Mouse (Mus musculus) forebrain, embryonic 15.5 days (tissue): ENCODE data around the gene Kif5c. TPM values are rescaled to one million over a fixed set of nuclear protein-coding genes. Genes with fewer than 3 reads are reported as not detected.

Source experiments
- ATAC-seq: fragments of 200-750 bp; cut with Nextera tagmentation; replicated peaks from 2 replicates; pipeline ENCODE4 v1.8.0; 2017; ENCODE audit warnings: mild to moderate bottlenecking, moderate TSS enrichment, moderate library complexity
- H3K27ac ChIP-seq: fragments of 300-500 bp; sonication (generic); replicated peaks from 2 replicates; pipeline ENCODE4 v1.5.1; 2015; ENCODE audit warnings: mild to moderate bottlenecking, inconsistent platforms
- H3K27me3 ChIP-seq: fragments of 300-500 bp; sonication (generic); 2 replicates; pipeline ENCODE4 v1.6.1; 2015; ENCODE audit warnings: inconsistent platforms
- H3K36me3 ChIP-seq: fragments of 300-500 bp; sonication (generic); 2 replicates; pipeline ENCODE4 v1.6.1; 2015; ENCODE audit warnings: mild to moderate bottlenecking, inconsistent platforms
- H3K4me1 ChIP-seq: fragments of 300-500 bp; sonication (generic); 2 replicates; pipeline ENCODE4 v1.6.1; 2015; ENCODE audit warnings: inconsistent platforms
- H3K4me2 ChIP-seq: fragments of 300-500 bp; sonication (generic); replicated peaks from 2 replicates; pipeline ENCODE4 v1.6.1; 2015; ENCODE audit warnings: mild to moderate bottlenecking, inconsistent platforms
- H3K4me3 ChIP-seq: fragments of 300-500 bp; sonication (generic); 2 replicates; pipeline ENCODE4 v1.5.1; 2015; ENCODE audit warnings: mild to moderate bottlenecking, inconsistent platforms
- H3K9ac ChIP-seq: fragments of 300-500 bp; sonication (generic); replicated peaks from 2 replicates; pipeline ENCODE4 v1.6.1; 2015; ENCODE audit warnings: mild to moderate bottlenecking, inconsistent platforms
- H3K9me3 ChIP-seq: fragments of 300-500 bp; sonication (generic); 2 replicates; pipeline ENCODE4 v1.6.1; 2016; ENCODE audit warnings: inconsistent platforms
- WGBS: fragments of 180-500 bp; shearing (Covaris S2); methylation state at CpG from one replicate; pipeline ENCODE4 v1.1.7; 2015; ENCODE audit warnings: mixed read lengths; 5-methylcytosine and 5-hydroxymethylcytosine counted together
- polyA plus RNA-seq: library from polyadenylated mRNA; unstranded; fragments of >200 nt; fragmentation: Nextera tagmentation; extraction: Ambion mirVana; gene quantifications from 2 replicates; pipeline ENCODE4 v1.2.1, GENCODE M21; 2015

The Kif5c gene
- polyA plus RNA-seq, result 171 and 172 TPM in 2 replicates

DNA sequence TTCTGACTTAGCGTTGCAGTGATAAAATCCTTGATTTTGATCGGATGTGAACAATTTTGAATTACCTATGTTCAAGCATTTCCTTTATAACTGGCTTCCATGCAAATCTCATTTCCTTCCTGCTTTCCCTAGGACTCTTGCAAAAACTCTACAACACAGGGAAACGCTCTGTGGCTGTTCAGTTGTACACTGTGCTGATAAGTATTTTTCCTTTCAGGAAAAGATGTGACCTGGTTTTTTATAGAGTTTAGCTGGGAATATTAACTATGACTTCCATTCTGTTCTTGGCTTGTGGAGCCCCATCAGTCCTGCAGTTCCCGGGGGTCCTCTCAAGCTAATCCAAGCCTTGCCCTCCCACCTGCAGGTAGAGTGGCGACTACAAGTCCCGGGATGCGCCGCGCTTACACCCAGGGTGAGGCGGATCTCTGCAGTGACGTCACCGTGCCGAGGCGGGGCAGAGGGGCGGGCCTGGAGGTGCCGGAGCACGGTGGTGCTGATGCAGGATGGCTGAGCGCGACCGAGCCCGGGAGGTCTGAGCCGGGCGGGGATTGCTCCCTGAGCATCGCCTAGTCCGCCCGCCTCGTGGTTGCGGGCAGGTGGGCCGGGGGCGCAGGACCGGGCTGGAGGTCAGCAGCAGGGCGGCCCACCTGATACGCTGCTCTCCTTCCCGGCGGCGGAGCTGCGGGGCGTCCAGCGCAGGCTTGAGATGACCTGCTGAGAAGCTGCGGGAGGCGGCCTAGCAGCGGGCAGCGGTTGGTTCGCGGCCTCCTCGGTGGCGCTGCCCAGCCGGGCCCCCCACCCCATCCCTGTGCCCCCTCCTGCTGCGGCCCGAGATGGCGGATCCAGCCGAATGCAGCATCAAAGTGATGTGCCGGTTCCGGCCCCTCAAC is at the start of gene Kif5c:
Kif5c (plus strand) TSS at position 470 of the 890 bp plus-strand sequence.
- Histone ChIP-seq H3K27me3 (no peaks in the 10 kb centered on the region), H3K4me3 (peak within 1 kb of the TSS; percentile 88), H3K36me3 (peaks cover 2% of the 10 kb centered on the region; the same call in 1 of the 2 replicates), H3K4me1 (peaks cover 26% of the 10 kb centered on the region), H3K27ac (peak within 1 kb of the TSS; percentile 94), H3K4me2 (peak within 1 kb of the TSS; percentile 54), H3K9me3 (no peaks in the 10 kb centered on the region), H3K9ac (peak within 1 kb of the TSS; percentile 96)
- ATAC-seq, result peak; percentile 98
- 5% methylated on average over 51 of the region's 54 CpGs for WGBS

DNA sequence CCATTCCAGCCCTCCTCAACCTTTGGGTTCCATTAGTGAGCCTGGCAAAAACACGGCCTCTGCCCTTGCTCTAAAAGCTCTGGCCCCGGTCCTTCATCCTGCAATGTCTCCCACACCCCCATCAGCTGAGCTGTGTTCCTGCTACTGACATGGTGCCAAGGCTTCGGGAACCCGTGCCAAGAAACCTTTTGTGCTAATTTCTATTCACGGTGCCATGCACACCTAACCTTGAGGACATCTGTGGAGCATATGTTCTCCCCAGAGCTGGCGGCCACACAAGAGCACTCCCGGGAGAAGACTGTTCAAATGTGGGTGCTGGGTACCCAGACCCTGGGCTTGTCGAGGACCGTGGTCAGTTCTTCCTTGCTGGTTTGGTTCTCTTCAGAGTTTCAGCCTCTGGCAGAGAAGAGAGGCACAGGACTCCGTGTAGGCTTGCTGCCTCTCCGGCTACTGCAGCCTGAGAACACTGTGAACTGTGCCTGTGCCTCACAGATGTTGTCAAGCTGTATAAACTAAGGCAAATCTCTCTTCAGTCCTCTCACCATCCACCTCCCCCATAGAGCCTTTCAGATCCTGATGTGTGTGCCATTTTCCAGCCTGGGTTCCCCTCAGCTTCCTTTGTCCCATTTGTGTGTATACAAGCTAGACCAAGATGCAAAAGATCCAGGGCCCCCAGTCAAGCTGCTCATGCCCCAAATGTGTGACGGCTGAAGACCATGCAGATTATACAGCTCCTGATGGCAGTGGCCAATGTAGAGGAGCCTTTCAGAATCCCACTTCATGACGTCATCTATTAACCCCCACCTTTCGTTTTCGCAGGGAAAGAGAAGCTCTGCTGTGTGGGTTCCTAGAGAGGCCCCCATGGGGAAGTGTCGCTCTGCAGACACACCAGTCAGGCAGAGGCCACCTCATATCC is 49.0 kb upstream of the Kif5c start:
- WGBS, result 26% methylated on average over 16 of the region's 16 CpGs
- no peak overlapping the region for H3K4me3 ChIP-seq
- peak overlapping the region; percentile 14; the same call in 1 of the 2 replicates for H3K4me2 ChIP-seq
- no peak overlapping the region for H3K9ac ChIP-seq
- no peaks in the 10 kb centered on the region for H3K36me3 ChIP-seq
- no peaks in the 10 kb centered on the region for H3K9me3 ChIP-seq
- H3K4me1 ChIP-seq, result peaks cover 35% of the 10 kb centered on the region
- H3K27ac ChIP-seq, result peak overlapping the region; percentile 76
- peak; percentile 76 for ATAC-seq
- H3K27me3 ChIP-seq, result no peaks in the 10 kb centered on the region

DNA sequence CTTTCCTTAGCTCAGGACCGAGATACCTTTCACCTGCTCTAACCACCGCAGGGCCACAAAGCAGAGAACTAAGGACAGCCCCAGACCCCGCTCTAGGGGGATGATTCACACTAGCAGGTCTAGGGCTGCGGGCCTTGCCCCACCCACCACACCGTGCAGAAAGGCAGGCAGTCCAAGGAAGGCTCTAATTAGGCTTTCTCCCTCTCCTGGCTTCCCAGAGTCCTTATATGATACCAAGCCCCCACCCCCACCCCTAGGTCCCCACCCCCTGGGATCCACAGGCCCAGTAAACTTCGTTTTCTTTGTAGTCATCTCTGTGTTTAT is 48.4 kb upstream of the Kif5c start:
- Histone ChIP-seq H3K4me2 (peak overlapping the region; percentile 14; the same call in 1 of the 2 replicates), H3K36me3 (no peaks in the 10 kb centered on the region), H3K4me1 (peaks cover 35% of the 10 kb centered on the region), H3K4me3 (no peak overlapping the region), H3K9ac (no peak overlapping the region), H3K27ac (peak overlapping the region; percentile 76; the same call in 1 of the 2 replicates), H3K27me3 (no peaks in the 10 kb centered on the region), H3K9me3 (no peaks in the 10 kb centered on the region)
- WGBS, result 34% methylated on average over 6 of the region's 6 CpGs
- peak; percentile 41 for ATAC-seq

DNA sequence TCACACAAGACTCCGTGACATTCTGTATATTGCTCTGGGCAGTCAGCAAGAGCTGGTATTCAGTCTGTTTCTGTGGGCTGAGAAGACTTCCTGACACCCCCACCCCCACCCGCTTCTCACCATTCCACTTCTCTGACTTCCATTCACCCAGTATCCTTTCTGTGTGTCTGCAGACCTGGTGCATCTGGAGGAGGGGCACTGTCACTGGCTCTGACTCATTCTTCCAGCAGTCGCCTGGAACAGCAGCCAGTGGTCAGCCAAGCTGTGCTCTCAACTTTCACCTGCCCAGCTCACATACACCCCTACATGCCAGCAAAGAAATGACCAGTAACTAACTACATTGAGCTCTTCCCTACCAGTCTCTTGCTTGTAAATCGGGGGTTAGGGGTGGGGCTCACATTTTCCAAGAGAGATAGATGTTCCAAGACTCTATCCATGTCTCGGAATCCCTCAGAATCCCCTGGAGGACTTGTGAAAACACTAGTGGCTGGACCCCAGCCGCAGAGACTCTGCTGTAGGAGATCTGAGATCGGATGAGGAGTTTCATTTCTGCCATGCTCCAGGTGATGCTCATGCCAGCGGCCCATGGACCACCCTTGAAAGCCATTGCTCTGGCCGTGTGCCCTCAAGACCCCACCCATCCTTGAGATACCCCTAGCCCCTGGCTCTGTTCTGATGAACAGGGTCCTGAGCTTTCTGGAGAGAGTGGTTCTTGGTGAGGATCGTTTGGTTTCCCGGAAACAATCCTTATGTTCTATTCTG is 47.8 kb upstream of the Kif5c start:
- ATAC-seq, result no peak
- 66% methylated on average over 11 of the region's 11 CpGs for WGBS
- H3K9ac ChIP-seq, result 0 out of 2 replicates have a peak overlapping the region, but pooled peaks have one; percentile 34

DNA sequence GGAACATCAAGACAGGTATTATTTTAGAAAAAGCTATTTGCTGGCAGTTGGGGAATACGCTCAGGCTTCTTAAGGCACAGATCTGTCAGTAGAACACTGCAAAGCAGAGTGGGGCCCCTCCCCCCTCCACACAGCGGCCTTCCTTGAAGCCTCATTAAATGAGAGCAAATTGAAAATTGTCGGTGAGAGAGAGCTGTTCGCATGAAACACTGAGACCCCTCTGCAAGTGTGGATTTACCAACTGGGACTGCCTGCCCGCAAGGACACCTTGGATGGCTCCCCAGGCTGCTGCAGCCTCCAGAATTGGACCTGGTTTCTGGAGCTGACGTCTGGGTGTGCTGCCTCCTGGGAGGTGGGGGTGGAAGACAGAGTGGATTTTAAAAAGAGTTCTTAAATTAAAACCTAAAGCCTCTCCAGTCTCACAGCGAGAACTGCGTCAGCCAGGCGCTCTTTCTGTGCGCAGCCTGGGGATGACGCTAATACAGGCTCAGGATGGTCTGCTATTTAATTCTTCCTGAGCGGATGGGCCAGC is 46.9 kb upstream of the Kif5c start:
- H3K4me2 ChIP-seq, result peak overlapping the region; percentile 32
- H3K36me3 ChIP-seq, result no peaks in the 10 kb centered on the region
- H3K27me3 ChIP-seq, result no peaks in the 10 kb centered on the region
- peak overlapping the region; percentile 78 for H3K27ac ChIP-seq
- ATAC-seq, result peak; percentile 71
- peaks cover 35% of the 10 kb centered on the region for H3K4me1 ChIP-seq
- peak overlapping the region; percentile 3; the same call in 1 of the 2 replicates for H3K4me3 ChIP-seq
- no peaks in the 10 kb centered on the region for H3K9me3 ChIP-seq
- WGBS, result 21% methylated on average over 12 of the region's 12 CpGs
- H3K9ac ChIP-seq, result peak overlapping the region; percentile 34; the same call in 1 of the 2 replicates

More for the DNA sequence above, 47.8 kb upstream of the Kif5c start:
- Histone ChIP-seq H3K4me3 (no peak overlapping the region), H3K4me2 (peak overlapping the region; percentile 32), H3K4me1 (peaks cover 35% of the 10 kb centered on the region), H3K27me3 (no peaks in the 10 kb centered on the region), H3K36me3 (no peaks in the 10 kb centered on the region), H3K27ac (peak overlapping the region; percentile 78), H3K9me3 (no peaks in the 10 kb centered on the region)

DNA sequence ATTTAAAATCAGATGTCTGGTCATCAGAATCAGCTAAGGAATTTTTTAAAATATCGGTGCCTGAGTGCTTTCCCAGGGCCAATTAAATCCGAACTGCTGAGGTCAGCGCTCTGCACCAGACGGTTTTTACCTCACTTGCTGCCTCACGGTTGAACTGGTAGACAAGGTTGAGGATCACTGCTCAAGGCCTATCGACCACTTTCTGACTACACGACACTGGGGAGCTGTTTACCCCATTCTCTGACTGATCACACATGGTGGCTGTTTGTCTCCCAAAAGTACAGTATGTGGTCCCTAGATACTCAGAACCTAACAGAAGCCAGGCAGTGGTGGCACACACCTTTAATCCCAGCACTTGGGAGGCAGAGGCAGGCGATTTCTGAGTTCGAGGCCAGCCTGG is 46.4 kb upstream of the Kif5c start:
- Histone ChIP-seq H3K4me1 (peaks cover 35% of the 10 kb centered on the region), H3K4me3 (no peak overlapping the region), H3K9ac (peak overlapping the region; percentile 34; the same call in 1 of the 2 replicates), H3K36me3 (no peaks in the 10 kb centered on the region), H3K27me3 (no peaks in the 10 kb centered on the region), H3K9me3 (no peaks in the 10 kb centered on the region), H3K4me2 (peak overlapping the region; percentile 32; the same call in 1 of the 2 replicates), H3K27ac (peak overlapping the region; percentile 78; the same call in 1 of the 2 replicates)
- ATAC-seq, result no peak
- WGBS, result 47% methylated on average over 9 of the region's 9 CpGs

DNA sequence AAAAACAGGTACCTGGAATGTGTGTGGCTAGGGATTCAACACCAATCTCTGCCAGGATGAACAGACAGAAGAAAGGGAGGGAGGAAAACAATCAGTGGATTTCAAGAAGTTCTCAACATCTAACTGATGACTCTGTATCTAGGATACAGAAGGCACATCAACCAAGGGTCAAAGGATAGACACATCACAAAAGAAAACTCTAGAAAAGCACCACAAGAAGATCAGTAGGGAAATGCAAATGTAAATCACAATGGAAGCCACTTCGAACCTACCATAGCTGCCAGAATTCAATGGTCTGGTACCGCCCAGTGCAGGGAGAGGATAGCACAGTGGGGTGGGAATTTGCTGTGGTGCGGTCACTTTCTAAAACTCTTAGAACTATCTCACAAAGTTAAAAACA is 45.8 kb upstream of the Kif5c start:
- H3K27me3 ChIP-seq, result no peaks in the 10 kb centered on the region
- H3K27ac ChIP-seq, result no peak overlapping the region
- WGBS, result 87% methylated on average over 3 of the region's 3 CpGs
- ATAC-seq, result no peak
- peaks cover 35% of the 10 kb centered on the region for H3K4me1 ChIP-seq
- H3K9ac ChIP-seq, result no peak overlapping the region
- H3K4me2 ChIP-seq, result no peak overlapping the region
- no peaks in the 10 kb centered on the region for H3K9me3 ChIP-seq
- H3K4me3 ChIP-seq, result no peak overlapping the region
- no peaks in the 10 kb centered on the region for H3K36me3 ChIP-seq

DNA sequence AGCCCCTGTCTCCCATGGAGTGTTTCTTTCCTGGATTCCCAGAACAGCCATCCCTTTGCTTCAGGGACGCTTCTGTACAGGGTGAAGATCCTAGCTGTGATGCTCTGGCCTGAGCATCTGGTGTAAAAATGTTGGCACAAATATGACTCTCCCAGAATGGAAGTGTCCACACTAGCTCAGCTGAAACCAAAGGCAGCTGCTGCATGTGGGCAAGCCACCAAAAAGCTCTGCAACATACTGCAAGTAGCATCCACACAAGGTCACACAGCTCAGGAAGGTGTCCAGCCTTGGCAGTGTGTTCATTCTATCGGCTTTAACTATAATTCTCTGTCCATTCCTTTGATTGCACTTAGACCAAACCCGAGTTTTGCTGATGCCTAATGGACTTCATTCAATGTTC is 38.5 kb upstream of the Kif5c start:
- H3K36me3 ChIP-seq, result no peaks in the 10 kb centered on the region
- no peaks in the 10 kb centered on the region for H3K9me3 ChIP-seq
- H3K9ac ChIP-seq, result no peak overlapping the region
- H3K4me2 ChIP-seq, result no peak overlapping the region
- ATAC-seq, result no peak
- H3K27ac ChIP-seq, result no peak overlapping the region
- 93% methylated on average over 3 of the region's 3 CpGs for WGBS
- no peaks in the 10 kb centered on the region for H3K4me1 ChIP-seq
- no peaks in the 10 kb centered on the region for H3K27me3 ChIP-seq
- no peak overlapping the region for H3K4me3 ChIP-seq

DNA sequence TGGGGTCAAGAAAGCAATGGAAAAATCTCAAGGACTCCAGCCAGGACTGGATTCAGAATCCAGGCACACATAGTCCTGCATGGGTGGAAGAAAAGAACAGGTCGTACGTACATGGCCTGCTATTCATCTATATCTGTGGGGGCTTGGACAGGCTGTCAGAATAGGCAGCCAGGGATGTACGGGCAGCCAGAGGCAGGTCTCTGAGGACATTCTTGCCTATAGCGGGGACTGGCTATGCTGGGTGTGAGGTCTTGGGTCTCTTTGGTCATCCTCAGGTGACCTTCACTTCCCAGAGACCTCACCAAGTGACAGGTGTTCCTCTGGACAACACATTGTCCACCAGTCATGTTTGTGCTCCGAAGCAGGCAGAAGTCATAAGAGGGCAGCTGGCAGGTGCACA is 36.6 kb upstream of the Kif5c start:
- Histone ChIP-seq H3K36me3 (no peaks in the 10 kb centered on the region), H3K4me2 (no peak overlapping the region), H3K9ac (no peak overlapping the region), H3K9me3 (no peaks in the 10 kb centered on the region), H3K4me1 (no peaks in the 10 kb centered on the region), H3K4me3 (no peak overlapping the region), H3K27me3 (no peaks in the 10 kb centered on the region), H3K27ac (no peak overlapping the region)
- 88% methylated on average over 5 of the region's 5 CpGs for WGBS
- no peak for ATAC-seq

DNA sequence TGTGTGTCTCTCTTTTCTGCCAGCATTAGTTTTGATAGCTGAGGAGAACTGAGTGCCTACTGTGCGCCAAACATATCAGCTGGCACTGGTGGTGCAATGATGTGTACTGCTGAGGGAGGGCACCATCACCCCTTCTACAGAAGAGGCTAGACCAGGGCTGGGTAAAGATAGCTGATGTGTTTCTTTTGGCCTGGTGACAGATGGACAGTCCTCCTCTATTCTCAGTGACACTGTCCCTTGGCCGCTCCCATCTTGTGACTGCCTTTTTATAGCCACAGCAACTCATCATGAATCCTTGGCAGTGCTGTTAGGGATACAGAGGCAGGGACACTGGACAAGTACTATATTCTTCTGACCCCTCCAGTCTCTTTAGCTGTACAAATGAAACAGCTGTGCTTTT is 35.8 kb upstream of the Kif5c start:
- Histone ChIP-seq H3K27ac (no peak overlapping the region), H3K4me1 (no peaks in the 10 kb centered on the region), H3K36me3 (no peaks in the 10 kb centered on the region), H3K4me3 (no peak overlapping the region), H3K27me3 (no peaks in the 10 kb centered on the region), H3K4me2 (no peak overlapping the region), H3K9me3 (no peaks in the 10 kb centered on the region), H3K9ac (no peak overlapping the region)
- 92% methylated on average over 2 of the region's 2 CpGs for WGBS
- no peak for ATAC-seq

DNA sequence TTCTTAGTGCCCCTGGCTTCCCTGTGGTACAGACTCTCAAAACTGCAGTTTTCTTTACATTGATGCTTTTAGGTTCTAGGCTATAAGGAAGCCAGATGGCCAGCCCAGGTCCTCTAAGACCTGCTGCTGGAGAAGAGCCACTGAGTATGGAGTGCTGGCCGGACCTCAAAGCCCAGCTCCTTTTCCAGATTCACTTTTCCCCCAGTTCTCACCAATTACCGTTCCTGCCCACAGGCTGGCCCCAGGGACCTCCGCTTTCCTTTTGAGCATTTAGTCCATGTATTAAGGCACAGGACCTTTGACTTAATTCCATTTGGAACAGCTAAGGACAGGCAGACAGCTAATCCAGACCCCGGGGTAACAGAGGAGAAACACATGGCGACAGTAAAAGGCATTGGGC is 28.6 kb upstream of the Kif5c start:
- no peak for ATAC-seq
- H3K4me2 ChIP-seq, result no peak overlapping the region
- no peaks in the 10 kb centered on the region for H3K9me3 ChIP-seq
- no peaks in the 10 kb centered on the region for H3K36me3 ChIP-seq
- no peaks in the 10 kb centered on the region for H3K27me3 ChIP-seq
- H3K4me1 ChIP-seq, result no peaks in the 10 kb centered on the region
- 73% methylated on average over 5 of the region's 5 CpGs for WGBS
- H3K4me3 ChIP-seq, result no peak overlapping the region
- H3K27ac ChIP-seq, result no peak overlapping the region
- no peak overlapping the region for H3K9ac ChIP-seq
